Mouse (Mus musculus) MEL (cell line): ENCODE data around the gene Tbc1d10c. TPM values are rescaled to one million over a fixed set of nuclear protein-coding genes. Genes with fewer than 3 reads are reported as not detected.

Experiments used
- DNase-seq: peaks from one replicate; pipeline ENCODE4 v3.0.0; 2011; ENCODE audit warnings: low read depth, low spot score
- H3K27ac ChIP-seq: 2 replicates; pipeline ENCODE4 v1.5.1; 2012; ENCODE audit warnings: low read depth, mild to moderate bottlenecking, control low read depth, low read length, moderate library complexity; ENCODE audit not compliant: control insufficient read depth
- H3K27me3 ChIP-seq, 2 experiments: fragments of 150-350 bp in 1 of 2; sonication (generic) in 1 of 2; 2 replicates each; pipeline ENCODE4 v1.6.1; 2012; ENCODE audit warnings: low read length in 2 of 2, mild to moderate bottlenecking in 2 of 2, improper control_type of control experiment in 1 of 2, moderate library complexity in 1 of 2; ENCODE audit not compliant: insufficient read depth in 2 of 2, control insufficient read depth in 1 of 2
- H3K36me3 ChIP-seq, 2 experiments: 2 replicates each; pipeline ENCODE4 v1.6.1; 2012 to 2014; ENCODE audit warnings: low read length in 2 of 2, improper control_type of control experiment in 1 of 2, inconsistent platforms in 1 of 2, mild to moderate bottlenecking in 1 of 2; ENCODE audit not compliant: insufficient read depth in 2 of 2, control insufficient read depth in 1 of 2
- H3K4me1 ChIP-seq, 2 experiments: fragments of 150-350 bp in 1 of 2; sonication (generic) in 1 of 2; 2 replicates each; pipeline ENCODE4 v1.6.1; 2012; ENCODE audit warnings: low read length in 2 of 2, improper control_type of control experiment in 1 of 2, mild to moderate bottlenecking in 1 of 2; ENCODE audit not compliant: insufficient read depth in 2 of 2, control insufficient read depth in 1 of 2
- H3K4me3 ChIP-seq, 2 experiments: fragments of 150-350 bp in 1 of 2; sonication (generic) in 1 of 2; 2 replicates each; pipeline ENCODE4 v1.5.1; 2012; ENCODE audit warnings: low read depth in 2 of 2, low read length in 2 of 2, mild to moderate bottlenecking in 2 of 2, moderate library complexity in 2 of 2, control low read depth in 1 of 2, improper control_type of control experiment in 1 of 2; ENCODE audit not compliant: control insufficient read depth in 1 of 2, insufficient read depth in 1 of 2
- H3K79me2 ChIP-seq: 2 replicates; pipeline ENCODE4 v1.6.1; 2012; ENCODE audit warnings: mild to moderate bottlenecking, low read length, moderate library complexity; ENCODE audit not compliant: control insufficient read depth, poor library complexity, insufficient read depth
- H3K9ac ChIP-seq: 2 replicates; pipeline ENCODE4 v1.6.1; 2012; ENCODE audit warnings: low read depth, mild to moderate bottlenecking, control low read depth, low read length, moderate library complexity; ENCODE audit not compliant: control insufficient read depth, poor library complexity, severe bottlenecking
- H3K9me3 ChIP-seq: fragments of 150-350 bp; sonication (generic); replicated peaks from 2 replicates; pipeline ENCODE4 v1.6.1; 2012; ENCODE audit warnings: mild to moderate bottlenecking, low read length, improper control_type of control experiment, moderate library complexity; ENCODE audit not compliant: insufficient read depth
- BHLHE40 ChIP-seq: IDR thresholded peaks from 2 replicates; pipeline ENCODE4 v1.6.1; 2012; ENCODE audit warnings: low read depth, mild to moderate bottlenecking, inconsistent platforms, low read length, improper control_type of control experiment, borderline replicate concordance
- CHD1 ChIP-seq: IDR thresholded peaks from 2 replicates; pipeline ENCODE4 v1.6.1; 2012; ENCODE audit warnings: low read depth, mild to moderate bottlenecking, inconsistent platforms, low read length, improper control_type of control experiment
- CTCF ChIP-seq, 3 experiments: IDR thresholded peaks in 2 of 3; conservative IDR thresholded peaks in 1 of 3; 2 replicates each; pipeline ENCODE4 v1.5.1; 2011 to 2012; ENCODE audit warnings: low read length in 3 of 3, low read depth in 2 of 3, mild to moderate bottlenecking in 2 of 3, improper control_type of control experiment in 1 of 3, inconsistent platforms in 1 of 3, mixed read lengths in 1 of 3, moderate library complexity in 1 of 3; ENCODE audit not compliant: control insufficient read depth in 1 of 3, insufficient read depth in 1 of 3, poor library complexity in 1 of 3, severe bottlenecking in 1 of 3
- ELF1 ChIP-seq: IDR thresholded peaks from 2 replicates; pipeline ENCODE4 v1.6.1; 2014; ENCODE audit warnings: low read depth, mild to moderate bottlenecking, inconsistent platforms, low read length, improper control_type of control experiment, moderate library complexity
- EP300 ChIP-seq, 2 experiments: IDR thresholded peaks; 2 replicates each; pipeline ENCODE4 v1.6.1; 2011; ENCODE audit warnings: improper control_type of control experiment in 2 of 2, low read length in 2 of 2, low read depth in 1 of 2, mild to moderate bottlenecking in 1 of 2
- JUND ChIP-seq: IDR thresholded peaks from 2 replicates; pipeline ENCODE4 v1.6.1; 2011; ENCODE audit warnings: low read depth, mild to moderate bottlenecking, improper control_type of control experiment, low read length
- KAT2A ChIP-seq: conservative IDR thresholded peaks from 2 replicates; pipeline ENCODE4 v1.6.1; 2012; ENCODE audit warnings: low read depth, low read length, improper control_type of control experiment, inconsistent platforms
- MAX ChIP-seq: IDR thresholded peaks from 2 replicates; pipeline ENCODE4 v1.6.1; 2011; ENCODE audit warnings: low read length, improper control_type of control experiment
- MAZ ChIP-seq: IDR thresholded peaks from 2 replicates; pipeline ENCODE4 v1.6.1; 2012; ENCODE audit warnings: low read depth, mild to moderate bottlenecking, inconsistent platforms, low read length, improper control_type of control experiment
- MXI1 ChIP-seq: IDR thresholded peaks from 2 replicates; pipeline ENCODE4 v1.6.1; 2011; ENCODE audit warnings: mild to moderate bottlenecking, low read depth, low read length, improper control_type of control experiment
- MYB ChIP-seq: IDR thresholded peaks from 2 replicates; pipeline ENCODE4 v1.6.1; 2011; ENCODE audit warnings: mild to moderate bottlenecking, low read depth, low read length, improper control_type of control experiment
- NRF1 ChIP-seq: IDR thresholded peaks from 2 replicates; pipeline ENCODE4 v1.6.1; 2014; ENCODE audit warnings: low read depth, mild to moderate bottlenecking, inconsistent platforms, low read length, improper control_type of control experiment, moderate library complexity; ENCODE audit not compliant: poor library complexity, insufficient read depth, severe bottlenecking
- POLR2A ChIP-seq, 2 experiments: IDR thresholded peaks; 2 replicates each; pipeline ENCODE4 v1.6.1; 2011 to 2012; ENCODE audit warnings: low read length in 2 of 2, mild to moderate bottlenecking in 2 of 2, control low read depth in 1 of 2, improper control_type of control experiment in 1 of 2, low read depth in 1 of 2, moderate library complexity in 1 of 2; ENCODE audit not compliant: control insufficient read depth in 1 of 2, insufficient read depth in 1 of 2, poor library complexity in 1 of 2
- POLR2AphosphoS2 ChIP-seq: IDR thresholded peaks from 2 replicates; pipeline ENCODE4 v1.6.1; 2011; ENCODE audit warnings: low read length, improper control_type of control experiment
- RCOR1 ChIP-seq: IDR thresholded peaks from 2 replicates; pipeline ENCODE4 v1.6.1; 2012; ENCODE audit warnings: low read depth, mild to moderate bottlenecking, inconsistent platforms, low read length, improper control_type of control experiment
- SMC3 ChIP-seq: IDR thresholded peaks from 2 replicates; pipeline ENCODE4 v1.6.1; 2011; ENCODE audit warnings: low read depth, low read length, improper control_type of control experiment
- TAL1 ChIP-seq: IDR thresholded peaks from 2 replicates; pipeline ENCODE4 v1.6.1; 2012; ENCODE audit warnings: mild to moderate bottlenecking, inconsistent platforms, low read length, moderate library complexity, mixed read lengths
- TBP ChIP-seq: IDR thresholded peaks from 2 replicates; pipeline ENCODE4 v1.8.0; 2011; ENCODE audit warnings: low read depth, low read length, improper control_type of control experiment
- USF2 ChIP-seq, 2 experiments: IDR thresholded peaks; 2 replicates each; pipeline ENCODE4 v1.6.1; 2011 to 2012; ENCODE audit warnings: improper control_type of control experiment in 2 of 2, low read length in 2 of 2, borderline replicate concordance in 1 of 2, inconsistent platforms in 1 of 2, low read depth in 1 of 2, mild to moderate bottlenecking in 1 of 2; ENCODE audit not compliant: insufficient read depth in 1 of 2
- ZNF384 ChIP-seq: IDR thresholded peaks from 2 replicates; pipeline ENCODE4 v1.6.1; 2012; ENCODE audit warnings: low read depth, mild to moderate bottlenecking, inconsistent platforms, low read length, improper control_type of control experiment
- polyA plus RNA-seq, 2 experiments: library from polyadenylated mRNA; stranded (reverse) in 1 of 2; unstranded in 1 of 2; fragments of >175 nt in 1 of 2; fragments of >200 nt in 1 of 2; gene quantifications; 2 replicates each; pipeline versions ENCODE4 v1.2.1 to v1.2.4; 2012; ENCODE audit warnings: low replicate concordance in 2 of 2, low read depth in 1 of 2; ENCODE audit not compliant: insufficient read length in 2 of 2, insufficient read depth in 1 of 2, missing spikeins in 1 of 2
- total RNA-seq: library from RNA; depleted of rRNA; stranded (reverse); fragments of 300-350 nt; gene quantifications from 2 replicates; pipeline ENCODE4 v1.2.3, GENCODE M21; 2012

The Tbc1d10c gene
- total and polyA plus RNA-seq, 3 experiments: 14.0 to 15.5 TPM; not detected in 1

DNA sequence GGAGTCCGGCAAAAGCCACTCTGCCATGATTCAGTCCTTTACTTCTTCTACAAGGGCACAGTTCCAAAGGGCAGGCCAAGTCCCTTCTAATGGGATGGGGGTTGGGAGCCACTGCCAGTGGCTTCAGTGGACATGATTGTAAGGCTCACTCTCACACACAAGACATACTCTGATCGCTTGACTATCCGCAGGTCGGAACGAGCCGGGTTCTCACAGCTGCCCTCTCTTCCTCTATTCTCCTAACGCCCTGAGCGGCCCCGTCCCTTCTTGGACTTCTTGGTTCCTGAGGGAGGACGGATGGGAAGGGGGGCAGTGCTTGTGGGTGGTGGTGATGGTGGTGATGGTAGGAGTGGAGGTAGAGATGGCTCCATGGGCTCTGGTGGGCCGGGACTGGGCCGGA lies 34.3 kb downstream of the Tbc1d10c start:
- Histone ChIP-seq H3K27ac (no peak overlapping the region), H3K4me1 (peaks cover 4 to 9% of the 10 kb centered on the region in 2 experiments; a peak in 3 of 4 replicates)

GRCm38 (mm10) chr19:4156073-4156579 lies 35.0 kb downstream of the Tbc1d10c start:
- TF ChIP-seq TBP: no peak
- TF ChIP-seq USF2 (IDR thresholded peaks at IDR 0.05; ENCODE audit: borderline replicate concordance in 1 of 2, insufficient read depth in 1 of 2, low read depth in 1 of 2, low read length in 2 of 2): no peak
- TF ChIP-seq MAZ: no peak
- no peak for TF ChIP-seq POLR2AphosphoS2
- no peak for TF ChIP-seq EP300 (IDR thresholded peaks at IDR 0.05; ENCODE audit: low read depth in 1 of 2, low read length in 2 of 2)
- no peak for TF ChIP-seq MYB
- no peak for TF ChIP-seq MAX
- no peak for TF ChIP-seq KAT2A
- TF ChIP-seq RCOR1: no peak
- no peak for TF ChIP-seq CTCF (IDR thresholded peaks at IDR 0.05 in 2 of 3, conservative IDR thresholded peaks at IDR 0.05 in 1 of 3; ENCODE audit: control insufficient read depth in 1 of 3, insufficient read depth in 1 of 3, low read depth in 2 of 3, low read length in 3 of 3, poor library complexity in 1 of 3, severe bottlenecking in 1 of 3)
- TF ChIP-seq SMC3: no peak
- TF ChIP-seq BHLHE40: no peak
- no peak for TF ChIP-seq NRF1
- TF ChIP-seq TAL1: no peak
- no peak for TF ChIP-seq JUND
- TF ChIP-seq POLR2A (IDR thresholded peaks at IDR 0.05; ENCODE audit: control insufficient read depth in 1 of 2, insufficient read depth in 1 of 2, low read depth in 1 of 2, low read length in 2 of 2, poor library complexity in 1 of 2): no peak
- no peak for TF ChIP-seq ZNF384
- TF ChIP-seq CHD1: no peak
- peaks cover 4 to 8% of the 10 kb centered on the region in 2 experiments; a peak in 3 of 4 replicates for H3K4me1 ChIP-seq
- DNase-seq: no peak
- H3K79me2 ChIP-seq: peaks cover 6% of the 10 kb centered on the region
- H3K27ac ChIP-seq: no peak overlapping the region
- H3K36me3 ChIP-seq: peaks cover 1 to 2% of the 10 kb centered on the region in 2 experiments; a peak in 3 of 4 replicates
- H3K27me3 ChIP-seq: no peaks in the 10 kb centered on the region
- H3K4me3 ChIP-seq: no peak overlapping the region
- H3K9me3 ChIP-seq: no peaks in the 10 kb centered on the region
- no peak overlapping the region for H3K9ac ChIP-seq

More for the DNA sequence above, 34.3 kb downstream of the Tbc1d10c start:
- TF ChIP-seq MXI1 (no peak), ELF1 (no peak), TBP (no peak), MAX (no peak), BHLHE40 (no peak)
- no peak for DNase-seq
- Histone ChIP-seq H3K36me3 (peaks cover 1 to 2% of the 10 kb centered on the region in 2 experiments; a peak in 3 of 4 replicates), H3K4me3 (no peak overlapping the region), H3K79me2 (peaks cover 7% of the 10 kb centered on the region), H3K27me3 (no peaks in the 10 kb centered on the region), H3K9me3 (no peaks in the 10 kb centered on the region), H3K9ac (no peak overlapping the region)
